Mouse (Mus musculus): Measurements from ENCODE around the gene Tmem33.

Tmem33 gene

DNA sequence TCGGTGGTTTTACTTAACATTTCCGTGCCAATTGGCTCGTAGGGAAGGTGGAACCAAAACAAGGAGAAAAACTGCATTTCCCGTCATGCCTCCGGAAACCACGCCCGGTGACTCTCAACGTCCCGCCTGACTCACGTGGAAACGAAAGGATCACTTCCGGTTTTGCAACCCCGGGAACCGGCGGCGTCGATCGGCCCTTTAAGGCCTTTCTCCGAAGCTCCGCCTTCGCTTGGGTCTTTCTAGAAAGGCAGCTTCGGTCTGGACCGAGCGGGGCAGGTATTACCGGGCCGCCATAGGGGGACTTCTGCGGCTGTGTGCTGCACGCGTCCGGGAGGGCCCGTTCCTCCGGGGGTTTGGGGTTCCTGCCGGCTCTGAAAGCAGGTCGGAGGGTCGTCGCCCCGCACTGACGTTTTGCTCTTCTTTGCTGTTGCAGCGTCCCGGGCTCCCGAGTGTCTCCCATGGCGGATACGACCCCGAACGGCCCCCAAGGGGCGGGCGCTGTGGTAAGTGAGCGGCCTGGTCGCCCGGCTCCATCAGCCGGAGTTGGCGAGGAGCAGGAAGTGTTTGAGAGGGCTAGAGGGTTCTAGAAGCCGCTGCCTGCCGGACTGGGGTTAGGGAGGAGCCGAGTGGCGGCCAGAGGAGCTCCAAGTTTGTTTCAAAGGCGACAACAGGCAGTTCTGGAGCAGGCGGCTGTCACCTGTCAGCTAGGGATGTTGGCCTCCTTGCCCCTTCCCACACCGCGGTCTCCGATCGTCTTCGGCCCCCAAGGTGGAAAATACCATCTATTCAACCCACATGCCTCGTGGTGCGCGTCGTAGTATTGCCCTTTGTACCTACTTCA, at the start of gene Tmem33:
TSS of gene Tmem33 (plus strand) at position 35 of the 841 bp plus-strand sequence.
- DNase-seq (ENCODE audit: low spot score): peak; percentile 87

DNA sequence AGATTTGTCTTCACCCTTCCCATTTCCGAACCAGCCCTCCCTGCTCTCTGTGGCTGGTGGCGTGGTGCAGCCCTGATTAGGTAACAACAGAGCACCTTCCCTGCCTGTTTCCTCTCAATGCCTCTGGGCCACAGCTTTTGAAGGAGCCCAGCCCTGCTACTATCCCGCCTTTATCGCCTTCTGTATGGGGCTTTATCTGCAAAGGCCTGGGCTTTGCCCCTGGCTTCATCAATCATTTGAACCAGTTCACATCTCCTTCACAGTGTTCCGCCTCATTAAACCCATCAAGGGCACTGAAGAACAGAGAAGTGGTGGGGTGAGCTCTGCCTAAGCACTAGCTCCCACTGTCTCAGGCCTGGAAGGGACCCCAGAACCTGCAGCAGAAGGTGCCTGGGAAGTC, 47.2 kb upstream of the Tmem33 start:
- no peak for DNase-seq (ENCODE audit: low spot score)

DNA sequence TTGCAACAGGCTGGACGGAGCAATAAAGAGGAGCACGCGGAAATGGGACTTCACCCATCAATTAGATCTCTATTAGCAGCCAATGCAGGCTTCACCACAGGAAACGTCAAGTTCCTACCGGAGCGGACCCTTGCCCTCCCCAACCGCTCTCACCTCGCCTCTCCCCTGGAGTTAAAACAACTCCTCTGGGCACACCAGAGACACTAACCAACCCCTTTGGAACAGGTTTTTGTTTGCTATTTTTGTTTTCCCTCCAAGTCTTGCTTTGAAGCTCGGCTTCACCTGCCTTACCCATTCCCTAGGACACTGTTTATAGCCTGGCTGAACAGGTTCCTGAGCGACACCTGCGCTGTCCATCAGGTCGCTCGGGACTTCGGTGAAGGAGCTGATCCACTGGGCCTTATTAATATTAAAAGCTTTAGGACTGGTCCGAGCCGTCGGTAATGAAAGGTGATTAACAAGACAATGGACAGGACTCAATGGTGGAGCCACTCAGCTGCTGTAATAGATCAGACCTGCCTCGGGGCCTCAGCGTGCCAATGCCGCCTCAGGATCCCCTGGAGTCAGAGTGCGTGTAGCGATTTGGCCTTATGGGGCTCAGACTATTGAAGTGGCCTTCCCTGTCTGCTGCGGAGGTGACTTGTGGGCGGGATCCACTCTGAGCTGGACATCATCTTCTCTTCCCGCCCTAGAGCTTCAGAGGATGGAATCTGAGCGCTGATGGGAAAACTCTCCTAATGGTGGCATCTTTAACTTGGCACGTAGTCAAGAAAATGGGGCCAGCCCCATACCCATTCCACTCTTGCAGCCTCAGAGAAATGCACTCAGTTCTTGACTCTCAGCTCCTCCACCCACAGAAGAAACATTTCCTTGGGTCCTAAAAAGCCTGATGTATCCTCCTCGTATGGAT, 45.0 kb upstream of the Tmem33 start:
- DNase-seq (ENCODE audit: low spot score): no peak

DNA sequence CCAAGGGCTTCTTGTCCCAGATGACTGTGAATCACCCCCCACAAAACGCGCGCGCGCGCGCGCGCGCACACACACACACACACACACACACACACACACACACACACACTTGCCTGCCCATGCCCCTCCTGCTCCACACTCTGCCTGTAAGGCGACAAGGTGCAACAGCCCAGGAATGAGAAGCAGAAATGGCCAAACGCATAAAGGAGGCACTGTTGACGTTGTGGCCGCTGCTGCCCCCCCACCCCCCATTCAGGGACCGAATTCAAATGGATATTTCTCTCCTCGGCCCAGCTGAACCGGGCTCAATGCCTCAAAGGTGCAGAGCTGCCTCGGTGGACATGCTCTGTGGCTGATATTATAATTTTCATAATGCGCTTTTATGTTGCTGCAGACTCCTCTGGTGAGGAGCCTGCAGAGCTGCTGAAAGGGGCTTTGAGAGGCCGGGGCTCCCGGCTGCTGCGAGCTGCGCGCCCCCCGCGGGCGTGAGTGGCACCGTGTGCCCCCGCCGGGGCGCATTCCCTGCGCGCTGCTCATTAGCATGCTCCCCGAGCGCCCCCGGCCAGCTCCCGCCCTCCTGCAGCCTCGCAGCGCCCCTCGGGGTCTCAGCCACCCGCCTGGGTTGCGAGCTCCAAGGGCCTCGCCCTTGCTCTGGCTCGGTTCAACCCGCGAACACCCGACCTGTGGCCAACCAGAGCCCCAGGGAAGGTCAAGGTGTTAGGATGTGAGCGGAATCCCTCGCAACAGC, 44.2 kb upstream of the Tmem33 start:
- DNase-seq (ENCODE audit: low spot score): no peak

DNA sequence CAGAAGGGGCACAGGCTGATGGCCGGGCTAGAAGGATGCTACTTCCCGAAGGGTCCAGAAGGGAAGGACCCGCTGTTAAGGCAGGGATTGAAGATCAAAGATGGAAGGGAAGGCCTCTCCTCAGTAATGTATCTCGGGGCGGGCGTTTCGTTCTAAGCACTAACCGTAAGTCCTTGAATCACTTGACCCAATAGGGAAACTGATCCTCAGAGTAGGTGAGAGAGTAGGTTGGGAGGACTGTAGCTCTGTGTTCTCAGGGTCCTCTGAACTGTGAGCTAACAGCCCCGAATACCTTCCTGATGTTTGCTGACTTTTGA, 43.6 kb upstream of the Tmem33 start:
- no peak for DNase-seq (ENCODE audit: low spot score)

DNA sequence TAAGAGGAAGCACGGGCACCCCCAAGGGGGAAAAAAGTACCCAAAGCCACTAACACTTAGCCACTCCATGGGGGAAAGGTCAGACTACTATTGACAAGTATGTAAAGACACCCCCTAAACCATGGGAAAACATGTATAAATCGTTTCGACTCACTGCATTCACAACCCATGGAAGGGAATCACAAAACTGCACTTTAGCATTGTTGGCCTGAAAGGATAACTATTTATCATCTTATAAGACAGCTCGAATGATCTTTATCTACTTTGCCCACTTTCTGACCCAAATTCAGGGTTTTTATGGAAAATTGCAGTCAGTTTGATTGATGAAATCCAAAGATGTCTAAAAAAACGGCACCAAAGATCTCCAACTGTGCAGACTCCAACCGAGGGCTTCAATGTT, 38.5 kb upstream of the Tmem33 start:
- DNase-seq (ENCODE audit: low spot score): no peak

GRCm38 (mm10) chr5:67222440-67223390, 37.6 kb upstream of the Tmem33 start:
- DNase-seq (ENCODE audit: low spot score): peak; percentile 12

DNA sequence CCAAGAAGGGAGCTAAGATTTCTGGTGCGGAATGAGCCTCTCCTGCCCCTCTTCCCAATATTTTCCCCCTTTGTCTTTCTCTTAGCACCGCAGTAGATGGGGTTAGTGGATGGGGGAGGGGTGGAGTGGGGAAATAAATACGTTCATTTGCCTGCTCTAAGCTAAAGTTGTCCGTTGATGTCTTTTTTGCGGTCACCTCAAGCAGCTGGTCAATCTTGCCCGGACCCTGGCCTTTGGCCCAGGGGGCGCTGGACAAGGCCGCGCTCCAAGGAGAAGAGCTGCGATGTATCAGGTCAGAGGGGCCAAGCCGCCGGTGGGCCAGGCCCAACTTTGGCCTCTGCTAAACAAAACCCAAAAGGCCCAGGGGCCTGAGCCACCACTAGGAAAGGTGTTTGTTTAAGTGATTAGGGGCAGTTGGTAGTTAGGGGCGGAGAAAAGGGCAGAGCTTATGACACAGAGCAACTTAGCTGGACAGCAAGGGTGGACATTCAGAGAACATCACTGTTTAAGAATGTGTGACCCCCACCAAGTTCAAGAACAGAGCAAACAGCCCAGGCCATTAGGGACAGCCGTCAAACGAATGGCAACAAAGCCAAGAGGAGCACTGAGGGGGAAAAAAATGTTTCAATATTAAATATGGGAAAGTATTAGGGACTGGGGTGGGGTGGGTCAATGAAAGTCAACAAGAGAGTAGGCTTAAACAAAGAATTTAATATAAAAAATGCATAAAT, 36.8 kb upstream of the Tmem33 start:
- DNase-seq (ENCODE audit: low spot score): no peak

DNA sequence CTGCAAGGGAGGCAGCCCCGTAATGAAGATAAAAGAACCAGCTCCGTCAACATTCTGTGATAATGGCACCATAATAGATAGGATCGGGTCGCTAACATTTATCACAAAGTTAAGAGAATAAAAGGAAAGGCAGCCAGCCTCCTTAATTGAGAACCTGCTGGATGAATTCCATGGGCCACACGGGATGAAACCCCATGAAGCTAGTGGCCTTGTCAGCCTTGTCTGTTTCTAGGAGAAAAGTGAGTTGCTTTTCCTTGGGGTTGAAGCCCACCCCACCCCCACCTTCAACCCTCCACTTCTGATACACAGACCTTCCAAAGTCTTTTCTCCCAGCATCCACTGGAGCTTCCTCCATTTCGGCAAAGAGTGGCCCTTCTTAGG, 36.3 kb upstream of the Tmem33 start:
- no peak for DNase-seq (ENCODE audit: low spot score)

GRCm38 (mm10) chr5:67225758-67226157, 34.6 kb upstream of the Tmem33 start:
- DNase-seq (ENCODE audit: low spot score): no peak

GRCm38 (mm10) chr5:67227261-67227660, 33.1 kb upstream of the Tmem33 start:
- no peak for DNase-seq (ENCODE audit: low spot score)

DNA sequence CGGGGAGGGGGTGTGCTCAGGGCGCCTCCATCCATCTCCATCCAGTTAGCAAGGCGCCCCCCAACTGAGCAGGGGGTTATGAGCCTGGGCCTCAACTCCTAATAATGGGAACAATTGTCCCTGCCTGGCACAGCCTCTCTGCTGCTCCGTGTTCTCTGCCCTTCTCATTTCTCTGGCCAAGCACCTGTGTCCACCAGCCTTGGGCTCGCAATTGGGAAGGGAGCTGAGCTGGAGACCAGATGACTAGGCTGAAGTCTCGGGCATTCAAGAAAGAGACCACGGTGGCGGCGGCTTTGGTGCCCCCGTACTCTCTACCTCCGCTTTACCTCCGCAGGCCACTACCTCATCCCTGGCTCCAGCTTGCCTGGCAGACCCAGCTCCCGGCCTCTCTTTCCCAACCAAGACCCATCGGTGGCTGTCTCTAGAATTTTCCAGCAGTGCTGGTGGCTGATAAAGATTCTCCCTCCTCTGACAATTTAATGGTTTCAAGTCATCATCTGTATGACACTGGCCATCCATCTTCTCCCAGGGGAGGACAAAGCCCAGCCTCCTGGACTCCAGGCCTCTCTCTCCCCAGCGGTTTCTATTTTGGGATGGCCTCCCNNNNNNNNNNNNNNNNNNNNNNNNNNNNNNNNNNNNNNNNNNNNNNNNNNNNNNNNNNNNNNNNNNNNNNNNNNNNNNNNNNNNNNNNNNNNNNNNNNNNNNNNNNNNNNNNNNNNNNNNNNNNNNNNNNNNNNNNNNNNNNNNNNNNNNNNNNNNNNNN, 32.5 kb upstream of the Tmem33 start:
- no peak for DNase-seq (ENCODE audit: low spot score)

- no peak for DNase-seq (ENCODE audit: low spot score)
These were observed 25.7 kb upstream of the Tmem33 start for GRCm38 (mm10) chr5:67234682-67235081.

DNA sequence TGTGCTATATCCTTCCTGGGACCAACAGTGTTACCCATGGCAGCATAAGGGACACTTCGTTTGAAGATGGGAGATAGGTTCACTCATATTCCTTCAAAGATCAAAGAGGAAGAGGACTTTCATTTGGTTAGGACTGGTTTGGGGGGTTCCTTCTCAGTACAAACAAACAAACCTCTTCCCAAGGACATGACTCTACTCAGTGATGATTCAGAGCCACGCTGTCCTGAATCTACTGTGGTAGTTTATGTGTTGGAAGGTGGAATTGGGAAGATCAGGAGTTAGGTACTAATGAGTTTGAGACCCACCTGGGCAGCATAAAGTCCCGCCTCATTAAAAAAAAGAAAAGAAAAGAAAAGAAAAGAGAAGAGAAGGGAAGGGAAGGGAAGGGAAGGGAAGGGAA, 24.9 kb upstream of the Tmem33 start:
- no peak for DNase-seq (ENCODE audit: low spot score)

- no peak for DNase-seq (ENCODE audit: low spot score)
These were observed 23.8 kb upstream of the Tmem33 start for GRCm38 (mm10) chr5:67236601-67237000.

- DNase-seq (ENCODE audit: low spot score): no peak
These were observed 22.1 kb upstream of the Tmem33 start for GRCm38 (mm10) chr5:67238303-67238702.

- DNase-seq (ENCODE audit: low spot score): no peak
These were observed 18.7 kb upstream of the Tmem33 start for GRCm38 (mm10) chr5:67241713-67242112.

DNA sequence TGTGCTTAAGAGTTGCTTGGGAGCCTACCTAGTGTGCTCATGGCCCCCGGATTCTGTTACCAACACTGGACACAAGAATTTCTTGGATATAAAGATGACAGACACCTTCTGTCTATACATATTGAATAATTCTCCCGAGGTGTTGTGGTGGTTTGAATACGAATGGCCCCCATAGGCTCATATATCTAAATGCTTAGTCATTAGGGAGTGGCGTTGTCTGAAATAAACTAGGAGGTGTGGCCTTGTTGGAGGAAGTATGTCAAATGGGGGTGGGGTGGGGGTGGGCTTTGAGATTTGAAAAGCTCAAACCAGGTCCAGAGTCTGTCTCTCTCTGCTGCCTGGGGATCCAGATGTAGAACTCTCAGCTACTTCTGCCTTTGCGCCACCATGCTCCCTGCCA, 17.1 kb upstream of the Tmem33 start:
- no peak for DNase-seq (ENCODE audit: low spot score)

- no peak for DNase-seq (ENCODE audit: low spot score)
These were observed 8.1 kb upstream of the Tmem33 start for GRCm38 (mm10) chr5:67252261-67252660.

DNA sequence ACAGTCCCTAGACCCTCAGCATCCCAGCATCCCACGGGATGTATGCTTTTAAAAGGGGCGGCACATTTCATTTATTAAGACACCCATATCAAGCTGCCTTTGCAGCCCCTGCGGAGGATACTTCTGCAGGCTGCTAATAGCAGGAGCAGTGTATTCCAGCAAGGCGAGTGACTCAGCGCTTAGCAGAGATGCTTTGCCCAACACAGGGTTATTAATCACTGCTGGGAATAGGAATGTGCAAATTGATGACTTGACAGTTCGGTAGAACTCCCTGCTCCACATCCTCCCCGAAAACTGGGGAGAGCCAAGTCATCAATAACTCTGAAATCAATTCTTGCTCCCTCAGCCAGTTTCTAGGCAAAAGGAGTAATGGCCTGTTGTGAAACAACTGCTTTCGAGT, 4.7 kb upstream of the Tmem33 start:
- DNase-seq (ENCODE audit: low spot score): no peak

Data from ovary, postnatal 36 days (tissue).